ENCODE assay signal across 8 mouse cellular contexts in the genomic region with DNA sequence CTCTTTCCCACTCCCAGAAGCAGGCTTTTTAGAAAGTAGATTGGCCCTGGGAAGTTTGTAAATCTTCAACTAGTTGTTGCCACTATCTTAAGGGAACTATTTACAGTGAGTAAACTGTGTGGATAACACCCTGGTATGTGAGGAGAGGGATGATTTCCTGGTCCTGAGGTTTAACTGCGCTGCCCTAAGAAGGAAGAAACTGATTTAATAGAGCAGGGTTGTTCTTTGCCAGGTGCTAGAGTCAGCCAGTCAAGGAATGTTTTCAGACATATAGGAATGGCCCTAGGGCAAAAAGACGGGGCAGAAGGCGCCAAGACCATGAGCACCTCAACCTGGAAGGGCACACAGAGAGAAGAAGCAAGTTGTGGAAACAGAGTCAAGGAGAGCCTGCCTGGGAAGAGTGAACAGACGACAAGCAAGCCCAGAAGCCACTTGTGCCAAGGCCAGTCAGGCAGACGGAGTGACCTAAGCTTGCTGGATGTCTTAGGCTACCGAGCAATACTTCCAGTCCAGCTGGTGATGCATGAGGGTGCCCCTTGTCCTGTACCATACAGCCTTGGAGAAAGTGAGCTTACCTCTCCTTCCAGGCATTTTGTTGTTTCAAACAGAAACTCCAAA. TPM values are rescaled to one million over a fixed set of nuclear protein-coding genes. Genes with fewer than 3 reads are reported as not detected.
DNase-seq lines count a peak whose midpoint lies in the region; ATAC-seq and TF ChIP-seq lines count a peak whose summit lies in the region.

No protein-coding gene starts in this region.

- H3K9me3 ChIP-seq in heart, embryonic 14.5 days (ENCODE audit: control insufficient read depth, low read length), result no peaks in the 10 kb centered on the region
- H3K9me3 ChIP-seq in forebrain, embryonic 12.5 days, result no peaks in the 10 kb centered on the region
- H3K9me3 ChIP-seq in kidney, postnatal 0 days (replicated peaks; ENCODE audit: low read length), result no peaks in the 10 kb centered on the region

- 61% methylated on average over 6 of the region's 6 CpGs for WGBS in heart, embryonic 14.5 days
- WGBS in forebrain, embryonic 12.5 days, result 66% methylated on average over 6 of the region's 6 CpGs
- WGBS in kidney, postnatal 0 days, result 67% methylated on average over 6 of the region's 6 CpGs

- peak overlapping the region; percentile 96 to 97; a peak in 3 of 4 replicates for H3K4me3 ChIP-seq in heart, embryonic 14.5 days (ENCODE audit: control insufficient read depth in 1 of 2, insufficient read depth in 1 of 2, low read depth in 1 of 2, low read length in 2 of 2)
- H3K4me3 ChIP-seq in forebrain, embryonic 12.5 days (replicated peaks), result peak overlapping the region; percentile 92; the same call in 1 of the 2 replicates
- H3K4me3 ChIP-seq in kidney, postnatal 0 days (replicated peaks; ENCODE audit: low read depth, low read length), result peak overlapping the region; percentile 97; the same call in 1 of the 2 replicates
- H3K4me3 ChIP-seq in myocyte, result peak overlapping the region; percentile 26

- no peak for DNase-seq in heart, adult 8-10 months (ENCODE audit: low spot score)
- peak; percentile 14 for DNase-seq in kidney, postnatal 0 days (ENCODE audit: low spot score)
- no peak for DNase-seq in embryo, embryonic 10 days (ENCODE audit: low spot score)
- no peak for DNase-seq in adrenal gland, postnatal 10 days
- no peak for DNase-seq in thymus, postnatal 36 days

- H3K36me3 ChIP-seq in heart, embryonic 14.5 days (ENCODE audit: control insufficient read depth, insufficient read depth, low read length), result no peaks in the 10 kb centered on the region
- H3K36me3 ChIP-seq in forebrain, embryonic 12.5 days (replicated peaks), result no peaks in the 10 kb centered on the region
- H3K36me3 ChIP-seq in kidney, postnatal 0 days (ENCODE audit: insufficient read depth, low read length), result no peaks in the 10 kb centered on the region
- H3K36me3 ChIP-seq in myocyte (ENCODE audit: control insufficient read depth, insufficient read depth), result no peaks in the 10 kb centered on the region

- H3ac ChIP-seq in myocyte (ENCODE audit: control insufficient read depth, insufficient read length), result no peak overlapping the region

- no peak for ATAC-seq in heart, embryonic 14.5 days (ENCODE audit: insufficient number of reproducible peaks, insufficient read depth, low FRiP score, low read depth)
- ATAC-seq in forebrain, embryonic 12.5 days (ENCODE audit: low FRiP score), result no peak
- ATAC-seq in kidney, postnatal 0 days (replicated peaks; ENCODE audit: low FRiP score, low read depth), result no peak

- peaks cover 22% of the 10 kb centered on the region for H3K79me2 ChIP-seq in myocyte (ENCODE audit: control insufficient read depth, insufficient read depth)

- no peak for TF ChIP-seq POLR2A in myocyte (IDR thresholded peaks at IDR 0.05; ENCODE audit: insufficient read length, low read depth)

- H3K4me1 ChIP-seq in heart, embryonic 14.5 days (ENCODE audit: control insufficient read depth in 2 of 2, insufficient read depth in 2 of 2, low read length in 2 of 2), result peaks cover 8 to 9% of the 10 kb centered on the region in 2 experiments
- H3K4me1 ChIP-seq in forebrain, embryonic 12.5 days, result peaks cover 6% of the 10 kb centered on the region; the same call in 1 of the 2 replicates
- H3K4me1 ChIP-seq in kidney, postnatal 0 days (replicated peaks; ENCODE audit: insufficient read depth, low read length), result peaks cover 17% of the 10 kb centered on the region

- peak overlapping the region; percentile 98 for H3K9ac ChIP-seq in heart, embryonic 14.5 days (ENCODE audit: low read length)
- no peak overlapping the region for H3K9ac ChIP-seq in forebrain, embryonic 12.5 days
- no peak overlapping the region for H3K9ac ChIP-seq in kidney, postnatal 0 days (ENCODE audit: low read depth, low read length)

- H3K4me2 ChIP-seq in heart, embryonic 14.5 days (ENCODE audit: low read length), result peak overlapping the region; percentile 74
- peak overlapping the region; percentile 82 for H3K4me2 ChIP-seq in forebrain, embryonic 12.5 days
- peak overlapping the region; percentile 91 for H3K4me2 ChIP-seq in kidney, postnatal 0 days (ENCODE audit: low read length)
- peak overlapping the region; percentile 86 for H3K4me2 ChIP-seq in myocyte (ENCODE audit: low read depth)

- H3K27ac ChIP-seq in heart, embryonic 14.5 days (replicated peaks in 1 of 2; ENCODE audit: control insufficient read depth in 1 of 2, insufficient read depth in 1 of 2, low read depth in 2 of 2, low read length in 2 of 2), result no peak overlapping the region
- no peak overlapping the region for H3K27ac ChIP-seq in forebrain, embryonic 12.5 days
- H3K27ac ChIP-seq in kidney, postnatal 0 days, result peak overlapping the region; percentile 99

- H3K27me3 ChIP-seq in heart, embryonic 14.5 days (ENCODE audit: control insufficient read depth, insufficient read depth, low read length), result no peaks in the 10 kb centered on the region; the same call in 1 of the 2 replicates
- H3K27me3 ChIP-seq in forebrain, embryonic 12.5 days, result peaks cover 25% of the 10 kb centered on the region
- H3K27me3 ChIP-seq in kidney, postnatal 0 days (ENCODE audit: insufficient read depth, low read length), result no peaks in the 10 kb centered on the region
- no peaks in the 10 kb centered on the region for H3K27me3 ChIP-seq in myocyte (ENCODE audit: control insufficient read depth, insufficient read depth, insufficient read length)

- TF ChIP-seq CTCF in kidney, postnatal 0 days (IDR thresholded peaks at IDR 0.05; ENCODE audit: low read depth), result no peak

TF ChIP-seq in myocyte, 11 proteins besides CTCF, POLR2A, EP300 and RAD21:
- no peak for TF ChIP-seq SRF (IDR thresholded peaks at IDR 0.05; ENCODE audit: control insufficient read depth, insufficient read length, low read depth)
- TF ChIP-seq REST (IDR thresholded peaks at IDR 0.05; ENCODE audit: insufficient read depth, insufficient read length), result no peak
- TF ChIP-seq POLR2AphosphoS2 (IDR thresholded peaks at IDR 0.05; ENCODE audit: insufficient read length, low read depth), result no peak
- TF ChIP-seq MYOD1 (IDR thresholded peaks at IDR 0.05; ENCODE audit: control insufficient read depth in 1 of 3, insufficient read length in 2 of 3, low read depth in 2 of 3), result no peak
- no peak for TF ChIP-seq MAX (IDR thresholded peaks at IDR 0.05; ENCODE audit: low read depth)
- TF ChIP-seq CEBPB (IDR thresholded peaks at IDR 0.05; ENCODE audit: insufficient read depth, poor library complexity, severe bottlenecking), result no peak
- TF ChIP-seq USF1 (IDR thresholded peaks at IDR 0.05; ENCODE audit: low read depth), result no peak
- no peak for TF ChIP-seq TCF3 (IDR thresholded peaks at IDR 0.05; ENCODE audit: insufficient read length, low read depth)
- TF ChIP-seq E2F4 (IDR thresholded peaks at IDR 0.05; ENCODE audit: insufficient read depth), result no peak
- TF ChIP-seq TCF12 (IDR thresholded peaks at IDR 0.05; ENCODE audit: insufficient read depth, poor library complexity, severe bottlenecking), result no peak
- TF ChIP-seq MYOG (IDR thresholded peaks at IDR 0.05; ENCODE audit: control insufficient read depth in 1 of 3, insufficient read depth in 1 of 3, insufficient read length in 2 of 3, low read depth in 2 of 3), result no peak

RNA-seq across cellular contexts. Expression of a gene that starts 0.8 kb away (rescaled TPM):
- polyA plus RNA-seq in heart, embryonic 14.5 days (2014; fragmentation: Nextera tagmentation; extraction: Ambion mirVana), result 12.6 and 14.2 TPM in 2 replicates
- 1 to 10 TPM; 4.6 to 6.4 (median 5.4) TPM for total RNA-seq in heart, adult 8-10 months (2022)
- polyA plus RNA-seq in forebrain, embryonic 12.5 days (2016; fragmentation: Nextera tagmentation; extraction: Ambion mirVana), result 17.6 and 18.8 TPM in 2 replicates
- 13.8 and 14.9 TPM in 2 replicates for polyA plus RNA-seq in kidney, postnatal 0 days (2015; fragmentation: Nextera tagmentation; extraction: Ambion mirVana)
- polyA plus RNA-seq in myocyte (2012; fragmentation: generic; extraction: Trizol), result 1.2 TPM
- total RNA-seq in adrenal gland, postnatal 10 days (2021), result 10 to 100 TPM; 10.7 to 11.9 TPM

Comparison
In these comparisons a context has a peak if more than half of its experiments do, and no peak if none do; other contexts are left out.
1. H3K4me3 ChIP-seq: peak in every context shown above with its lines; median percentile 97 in kidney, postnatal 0 days; 96 in heart, embryonic 14.5 days; 92 in forebrain, embryonic 12.5 days; 26 in myocyte.